Mouse (Mus musculus) c-Kit-negative CD71-positive TER-119-positive erythroid progenitor cells, embryonic 14.5 days (primary cell): Measurements from ENCODE around the gene Sipa1l1.

Experiments used
- DNase-seq: peaks from one replicate; pipeline ENCODE4 v3.0.0-alpha.2; 2013; ENCODE audit warnings: low read depth, low spot score

Sipa1l1 gene

DNA sequence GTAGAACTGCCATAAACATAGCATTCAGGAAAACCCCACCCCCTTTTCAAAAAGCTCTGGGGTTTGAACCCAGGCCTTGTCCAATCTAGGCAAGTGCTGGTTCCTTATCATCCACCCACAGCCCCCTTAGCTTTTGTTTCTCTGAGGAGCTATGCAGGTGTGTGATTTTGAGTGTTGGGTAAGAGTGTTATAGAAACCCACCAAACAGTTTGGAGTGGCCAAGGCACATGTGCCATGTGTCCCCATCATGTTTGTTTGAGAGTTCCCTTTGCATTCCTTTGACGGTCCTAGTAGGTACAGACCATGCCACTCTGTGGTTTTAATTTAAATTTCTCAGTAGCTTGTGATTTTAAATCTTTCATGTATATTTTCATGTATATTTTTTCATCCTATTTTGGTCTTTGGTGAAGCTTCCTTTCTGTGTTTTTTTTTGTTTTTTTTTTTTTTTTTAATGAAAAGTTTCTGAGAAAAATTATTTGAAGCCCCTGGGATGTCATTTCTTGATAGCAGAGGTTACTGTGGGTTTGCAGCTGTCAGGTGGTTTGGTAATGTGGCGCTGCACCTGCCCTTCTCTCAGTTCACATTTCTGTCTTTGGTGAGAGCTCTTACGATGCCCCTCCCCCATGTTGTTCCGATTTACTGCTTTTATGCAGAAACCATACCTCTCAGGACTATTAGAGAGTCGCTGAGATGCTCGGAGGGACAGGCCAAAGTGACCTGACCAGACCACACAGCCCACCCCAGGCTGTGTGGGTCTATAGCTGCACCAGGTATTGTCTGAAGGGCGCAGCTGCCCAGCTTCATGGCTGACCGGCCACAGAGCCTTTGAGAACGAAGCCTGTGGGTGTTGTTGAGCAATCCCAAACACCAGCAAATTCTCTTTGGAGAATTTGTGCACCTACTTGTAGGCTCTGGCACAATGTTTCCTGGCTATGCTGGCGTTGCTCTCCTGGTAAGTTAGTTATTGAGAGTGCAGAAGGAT is 126.1 kb downstream of the Sipa1l1 start:
- no peak for DNase-seq

DNA sequence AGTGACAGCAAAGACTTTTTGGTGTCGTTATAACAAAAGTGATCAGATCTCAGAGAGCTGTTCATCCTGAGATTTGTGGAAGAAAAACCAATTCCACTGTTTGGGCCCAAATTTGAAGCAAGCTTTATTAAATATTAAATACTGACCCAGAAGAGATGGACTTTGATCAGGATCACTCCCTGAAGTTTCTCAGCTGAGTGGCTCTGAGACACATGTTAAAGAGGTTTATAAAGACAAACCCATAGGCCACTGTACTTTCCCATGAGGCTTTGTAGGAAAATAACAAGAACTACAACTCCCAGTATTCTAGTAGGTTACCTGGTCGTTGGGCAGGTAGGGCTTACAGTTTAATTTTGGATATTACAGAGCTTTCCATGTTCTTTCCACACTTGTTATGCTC is 127.2 kb downstream of the Sipa1l1 start:
- no peak for DNase-seq

DNA sequence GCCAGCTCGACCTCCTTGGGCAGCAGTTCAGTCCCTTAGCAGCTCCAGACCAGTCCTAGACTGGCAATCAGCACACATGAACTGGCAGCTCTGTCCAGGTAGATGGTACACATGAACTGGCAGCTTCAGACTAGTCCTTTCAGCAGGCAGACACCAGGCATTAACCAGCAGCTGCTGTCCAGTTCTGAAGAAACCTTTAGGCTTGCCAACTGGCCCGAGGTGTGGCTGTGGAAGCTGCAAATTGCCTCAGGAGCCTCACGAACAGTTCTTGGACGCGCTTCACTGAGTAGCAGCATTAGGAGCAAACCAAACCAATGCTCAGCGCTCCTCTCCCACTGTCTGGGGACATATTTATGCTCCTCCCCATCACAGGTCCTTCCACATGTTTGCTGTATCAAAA is 128.1 kb downstream of the Sipa1l1 start:
- DNase-seq = no peak

DNA sequence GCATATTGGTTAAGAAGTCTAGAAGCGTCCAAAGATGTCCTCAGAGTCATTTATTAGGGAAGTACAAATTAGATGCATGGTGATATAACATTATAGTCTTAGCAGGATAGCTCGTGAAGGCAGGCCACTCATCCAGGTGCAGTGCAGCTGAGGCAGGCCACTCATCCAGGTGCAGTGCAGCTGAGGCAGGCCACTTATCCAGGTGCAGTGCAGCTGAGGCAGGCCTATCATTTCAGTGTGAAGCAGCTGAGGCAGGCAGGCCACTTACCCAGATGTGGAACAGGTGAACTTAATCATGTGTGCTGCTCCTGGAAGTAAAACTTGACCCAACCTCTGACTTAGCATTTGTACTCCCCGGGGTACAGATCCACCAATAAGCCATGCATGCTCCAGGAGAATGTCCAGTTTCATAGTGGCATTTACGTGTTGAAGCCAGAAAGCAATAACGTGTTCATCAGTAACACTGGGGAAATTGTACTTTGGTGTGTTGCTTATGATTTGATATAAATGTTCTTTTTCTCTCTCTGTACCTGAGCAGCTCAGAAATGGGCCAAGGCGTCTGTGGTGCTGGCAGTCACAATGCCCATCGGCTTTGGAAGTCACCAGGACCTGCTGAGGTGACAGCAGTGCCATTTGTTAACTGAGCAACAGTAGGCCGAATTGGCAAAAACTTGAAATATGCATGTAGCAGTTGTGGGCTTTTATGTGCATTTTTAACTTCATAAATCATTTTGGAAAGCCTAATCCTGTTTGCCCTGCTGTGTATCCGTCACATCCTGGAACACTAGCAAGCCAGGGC is 129.7 kb downstream of the Sipa1l1 start:
- DNase-seq = no peak

DNA sequence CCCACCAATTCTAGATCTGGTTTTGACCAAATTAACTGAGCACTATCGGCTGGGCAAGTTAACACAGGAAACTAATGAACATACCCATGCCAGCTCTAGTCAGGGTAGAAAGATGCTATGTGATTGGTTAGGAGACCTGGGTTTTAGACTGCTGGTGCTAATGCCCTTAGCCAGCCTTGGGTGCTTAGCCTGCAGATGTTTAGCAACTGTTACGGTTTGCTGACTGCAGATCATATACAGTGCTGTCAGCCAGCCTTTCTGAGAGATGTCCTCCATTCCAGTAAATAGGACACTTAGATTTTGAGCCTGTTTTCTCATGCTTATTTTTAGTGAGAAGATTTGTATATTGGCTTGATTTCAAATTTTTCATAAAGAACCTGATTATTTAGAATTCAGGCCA is 135.0 kb downstream of the Sipa1l1 start:
- no peak for DNase-seq

DNA sequence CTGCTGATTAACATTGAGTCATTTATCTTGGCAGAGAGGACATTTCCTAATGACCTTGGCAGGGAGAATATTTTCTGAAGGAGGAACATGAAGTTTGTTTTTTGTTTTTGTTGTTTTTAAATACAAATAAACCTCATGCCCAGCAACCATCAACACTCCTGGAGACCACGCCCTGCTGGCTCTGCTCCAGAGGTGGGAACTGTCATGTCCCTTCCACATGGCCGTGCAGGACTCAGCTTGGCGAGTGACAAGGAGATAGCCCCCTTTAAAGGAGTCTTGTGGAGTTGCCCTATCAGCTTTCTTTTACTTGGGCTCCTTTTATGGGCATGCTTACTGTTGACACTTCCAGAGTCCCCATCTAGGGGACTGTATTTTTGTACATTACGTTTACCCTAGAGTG is 136.9 kb downstream of the Sipa1l1 start:
- no peak for DNase-seq

DNA sequence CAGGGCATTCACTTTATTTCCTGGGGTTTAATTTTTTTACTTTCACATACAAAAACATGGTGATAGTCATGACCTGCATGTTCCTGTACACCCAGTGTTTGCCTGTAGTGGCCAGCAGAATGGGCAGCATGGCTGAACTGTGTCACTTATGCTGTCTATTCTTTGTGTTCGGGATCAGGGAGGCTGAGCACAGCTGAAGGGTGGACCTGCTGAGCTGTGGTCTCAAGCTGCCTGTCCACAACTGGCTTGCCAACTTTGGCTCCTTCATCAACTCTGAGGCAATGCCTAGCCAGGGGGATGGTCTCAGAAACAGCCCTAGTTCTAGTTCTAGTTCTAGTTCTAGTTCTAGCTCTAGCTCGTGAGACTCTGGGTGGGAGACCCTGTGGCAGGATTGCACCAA is 142.5 kb downstream of the Sipa1l1 start:
- no peak for DNase-seq

DNA sequence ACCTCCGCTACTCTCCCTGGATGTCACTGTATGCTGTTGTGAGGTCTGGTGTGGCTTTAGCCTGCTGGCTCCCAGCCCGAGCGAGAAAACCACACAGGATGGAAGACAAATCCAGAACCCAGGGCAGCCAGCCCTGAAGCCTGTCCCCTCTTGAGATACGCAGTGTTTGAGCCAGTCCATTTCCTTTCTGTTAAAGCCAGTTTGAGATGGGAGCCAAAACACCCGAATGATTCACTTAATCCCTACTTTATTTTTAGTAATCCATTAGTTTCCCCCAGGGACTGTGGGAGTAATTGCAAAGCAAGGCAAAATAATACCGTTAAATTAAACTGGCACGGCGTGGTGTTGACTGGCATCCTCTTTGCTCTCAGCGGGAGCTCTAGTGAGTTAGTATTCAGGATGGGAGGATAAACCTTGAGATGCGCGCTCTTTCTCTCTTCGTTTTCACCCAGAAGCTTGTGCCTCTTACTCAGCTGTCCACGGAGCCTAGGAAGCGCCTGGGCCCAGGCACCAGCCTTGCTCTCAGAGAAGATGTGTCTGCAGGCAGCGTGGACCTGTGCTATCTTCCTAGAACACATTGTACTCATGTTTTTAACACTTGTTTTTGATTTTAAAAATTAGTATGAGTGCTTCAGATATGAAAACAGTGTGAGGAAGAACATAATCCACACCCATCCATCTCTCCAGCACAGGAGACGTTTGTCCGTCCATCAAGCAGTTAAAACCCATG is 143.1 kb downstream of the Sipa1l1 start:
- no peak for DNase-seq

DNA sequence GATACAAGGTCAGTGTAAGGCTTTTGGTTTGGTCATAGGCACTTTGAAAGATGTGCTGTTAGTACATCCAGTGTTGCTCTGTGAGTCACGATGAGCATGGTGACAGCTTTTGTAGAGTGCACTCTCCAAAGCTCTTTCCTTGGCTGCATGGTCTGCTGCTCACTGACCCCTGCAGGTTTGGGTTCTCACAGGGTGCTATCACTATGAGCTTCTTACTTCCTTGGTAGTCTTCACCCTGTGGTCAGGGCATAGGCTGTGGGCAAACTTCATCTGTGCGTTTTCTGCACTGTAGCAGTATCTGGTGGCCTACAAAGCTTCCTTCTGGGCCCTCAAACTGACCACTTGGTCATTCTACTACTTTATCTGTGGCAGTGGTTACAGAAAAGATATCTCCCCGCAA is 144.0 kb downstream of the Sipa1l1 start:
- DNase-seq = no peak

DNA sequence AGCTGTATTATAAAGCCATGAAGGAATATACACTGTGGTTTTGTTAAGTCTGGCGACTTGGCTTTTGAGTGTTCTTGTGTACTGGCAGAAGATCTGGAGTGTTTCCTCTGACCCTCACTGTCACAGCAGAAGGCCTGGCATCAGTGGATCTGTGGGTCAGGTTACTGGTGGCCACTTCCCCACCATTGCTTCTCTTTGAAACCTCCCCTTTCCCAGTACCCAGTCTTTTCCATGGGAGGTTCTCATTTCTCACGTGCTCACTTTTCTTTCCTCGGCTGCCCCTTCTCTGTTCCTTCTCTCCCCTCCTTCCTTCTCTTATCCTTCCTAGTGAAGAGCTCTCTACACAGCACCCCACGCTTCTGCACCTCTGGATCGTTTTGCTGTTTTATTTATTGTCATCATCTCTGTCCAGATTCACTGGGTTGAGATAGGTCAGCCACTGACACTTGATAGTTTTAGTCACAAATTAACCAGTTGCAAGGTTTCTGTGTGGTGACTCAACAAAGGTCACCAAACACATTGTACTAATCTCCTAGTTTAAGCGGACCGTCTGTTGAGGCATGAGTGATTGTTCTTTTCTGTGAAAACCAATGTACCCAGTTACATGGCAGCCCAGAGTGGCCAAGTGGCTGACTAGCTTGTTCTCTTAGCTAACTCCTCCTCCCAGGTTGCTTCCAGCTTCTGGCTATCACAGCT is 150.5 kb downstream of the Sipa1l1 start:
- no peak for DNase-seq

DNA sequence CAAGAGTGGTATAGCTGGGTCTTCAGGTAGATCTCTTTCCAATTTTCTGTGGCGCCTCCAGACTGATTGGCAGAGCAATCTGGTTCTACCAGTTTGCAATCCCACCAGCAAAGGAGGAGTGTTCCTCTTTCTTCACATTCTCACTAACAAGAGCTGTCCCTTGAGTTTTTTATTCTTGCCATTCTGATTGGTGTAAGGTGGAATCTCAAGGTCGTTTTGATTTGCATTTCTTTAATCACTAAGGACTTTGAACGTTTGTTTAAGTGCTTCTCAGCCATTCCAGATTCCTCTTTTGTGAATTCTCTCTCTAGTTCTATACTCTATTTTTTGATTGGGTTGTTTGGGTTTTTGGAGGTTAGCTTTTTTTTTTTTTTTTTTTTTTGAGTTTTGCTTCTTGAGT is 151.1 kb downstream of the Sipa1l1 start:
- no peak for DNase-seq

DNA sequence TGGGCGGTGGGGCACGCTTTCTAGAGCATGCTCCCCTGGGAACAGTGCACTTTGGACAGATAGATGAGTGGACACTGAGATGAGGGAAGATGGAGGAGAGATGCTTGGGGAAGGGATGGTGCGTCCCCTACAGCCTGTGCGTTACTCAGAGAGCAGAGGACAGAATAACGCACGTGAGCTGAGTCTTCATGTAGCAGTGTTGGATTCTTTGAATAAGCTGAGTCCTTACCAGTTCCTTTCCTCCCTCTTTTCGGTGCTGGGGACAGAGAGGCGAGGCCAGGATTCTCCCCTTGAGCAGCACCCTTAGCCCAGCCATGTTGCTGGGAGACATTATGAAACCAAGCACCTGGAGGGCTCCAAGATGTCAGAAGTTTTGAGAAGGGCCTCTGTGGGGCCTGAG is 152.3 kb downstream of the Sipa1l1 start:
- no peak for DNase-seq

DNA sequence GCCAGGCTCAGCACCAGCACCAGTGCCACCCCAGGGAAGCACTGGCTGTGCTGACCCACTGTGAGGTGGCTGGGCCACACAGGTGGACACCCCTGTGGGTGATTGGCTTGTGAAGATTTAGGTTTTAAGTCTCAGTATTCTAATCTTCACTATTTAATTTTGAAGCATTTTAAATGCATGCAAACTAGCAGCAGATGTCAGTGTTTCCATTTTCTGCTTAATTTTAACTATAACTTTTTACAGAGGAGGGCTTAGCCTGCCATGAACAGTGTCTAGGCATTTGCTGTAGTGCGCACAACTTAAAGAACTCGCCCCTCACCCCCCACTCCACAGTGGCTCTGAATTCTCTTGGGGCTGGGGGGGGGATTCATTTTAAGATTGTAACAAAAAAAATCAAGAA is 152.7 kb downstream of the Sipa1l1 start:
- DNase-seq = no peak

DNA sequence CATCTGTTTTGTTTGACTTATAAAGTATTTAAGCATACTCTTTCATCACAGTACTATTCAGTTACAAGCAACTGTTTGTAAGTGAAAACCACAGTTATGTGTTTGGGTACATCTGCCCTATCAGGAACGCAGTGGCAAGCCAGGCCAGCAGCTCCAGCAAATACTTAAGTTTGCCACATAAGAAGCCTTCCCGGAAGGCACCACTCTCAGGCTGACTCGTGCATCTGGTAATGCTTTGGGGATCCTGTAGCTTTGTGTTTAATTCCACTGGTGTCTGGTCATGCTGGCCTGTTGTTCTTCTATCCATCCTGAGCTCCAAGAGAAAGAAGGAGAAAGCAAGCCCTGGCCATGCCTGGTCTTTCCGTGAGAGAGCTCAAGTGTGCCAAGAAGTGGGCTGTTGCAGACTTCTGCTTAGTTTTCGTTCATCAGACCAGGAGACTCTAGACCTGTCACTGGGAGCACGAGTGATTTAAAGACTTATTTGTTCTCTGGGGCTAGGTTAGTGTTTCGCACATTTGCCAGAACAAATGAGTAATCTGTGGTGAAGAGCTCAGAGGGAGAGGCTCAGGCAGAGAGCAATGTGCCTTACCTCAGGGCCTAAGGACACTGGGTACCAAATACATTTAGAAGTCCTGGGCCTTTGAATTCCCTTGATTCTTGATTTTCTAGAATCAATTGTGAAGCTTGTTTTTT is 153.8 kb downstream of the Sipa1l1 start:
- DNase-seq = no peak

DNA sequence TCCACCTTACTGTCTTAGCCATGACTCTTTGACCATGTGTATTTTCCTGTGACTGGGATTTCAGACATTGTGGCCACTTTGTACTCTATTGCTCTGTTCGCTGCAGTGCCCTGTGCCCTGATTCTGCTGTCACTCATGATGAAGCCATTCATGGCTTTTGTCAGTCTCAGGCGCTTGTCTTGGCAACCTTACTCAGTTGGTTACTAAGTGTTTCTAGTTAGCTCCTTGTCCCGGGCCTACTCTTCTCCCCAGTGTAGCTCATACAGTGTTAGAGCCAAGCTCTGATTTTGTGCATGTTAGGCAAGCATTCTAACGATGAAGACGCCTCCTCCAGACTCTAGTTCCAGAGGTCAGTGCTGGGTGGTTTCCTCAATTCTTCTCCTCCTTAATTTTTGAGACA is 155.5 kb downstream of the Sipa1l1 start:
- no peak for DNase-seq

DNA sequence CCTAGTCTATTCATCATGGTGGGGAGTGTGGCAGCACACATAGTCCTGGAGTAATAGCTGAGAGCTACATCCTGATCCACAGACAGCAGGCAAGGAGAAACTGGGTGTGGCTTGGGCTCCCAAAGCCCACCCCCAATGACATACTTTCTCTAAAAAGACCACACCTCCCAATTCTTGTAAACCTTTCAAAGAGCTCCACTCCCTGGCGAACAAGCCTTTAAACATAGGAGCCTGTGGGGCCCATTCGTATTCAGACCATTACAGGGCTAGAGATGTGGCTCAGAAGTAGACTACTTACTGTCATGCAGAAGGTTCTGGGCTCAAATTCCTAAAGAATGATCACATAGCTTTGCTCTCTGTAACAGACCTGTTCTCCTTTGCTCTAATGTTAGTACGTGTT is 156.4 kb downstream of the Sipa1l1 start:
- no peak for DNase-seq

DNA sequence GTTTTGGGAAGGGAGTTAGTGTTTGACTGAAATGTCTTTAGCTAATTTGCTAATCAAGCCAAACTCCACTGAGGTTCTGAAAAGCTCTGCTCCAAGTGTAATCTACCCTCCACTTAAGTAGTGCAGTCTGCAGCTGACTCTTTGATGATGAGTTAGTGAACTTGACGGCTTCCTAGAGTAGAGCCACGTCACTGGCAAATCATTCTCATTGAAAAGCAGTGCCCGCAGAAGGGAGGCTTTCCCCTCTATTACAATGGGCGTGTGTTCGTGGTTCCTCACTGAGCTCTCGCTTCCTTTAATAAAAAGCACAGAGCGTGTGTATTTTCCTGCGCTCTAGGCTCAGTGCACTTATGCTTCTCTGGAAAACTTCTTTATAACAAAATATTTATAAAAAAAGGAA is 157.3 kb downstream of the Sipa1l1 start:
- DNase-seq = no peak

DNA sequence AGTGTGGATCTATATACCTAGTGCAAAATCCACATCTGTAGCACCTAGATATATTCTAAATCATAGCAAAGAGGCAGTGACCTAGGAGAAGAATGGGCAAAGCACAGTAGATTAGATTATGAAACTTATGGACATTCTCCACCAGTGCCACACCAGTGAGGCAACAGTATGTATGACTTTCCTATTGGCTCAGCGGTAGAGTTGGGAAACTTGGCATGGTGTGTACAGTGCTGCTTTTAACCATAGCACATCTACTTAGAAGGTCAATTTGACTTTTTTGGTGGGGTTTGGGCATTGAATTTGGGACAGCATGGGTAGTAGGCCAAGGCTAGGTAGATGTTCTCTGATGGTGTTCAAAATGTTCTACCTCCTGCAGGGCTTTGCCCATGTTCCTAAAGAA is 159.0 kb downstream of the Sipa1l1 start:
- no peak for DNase-seq

DNA sequence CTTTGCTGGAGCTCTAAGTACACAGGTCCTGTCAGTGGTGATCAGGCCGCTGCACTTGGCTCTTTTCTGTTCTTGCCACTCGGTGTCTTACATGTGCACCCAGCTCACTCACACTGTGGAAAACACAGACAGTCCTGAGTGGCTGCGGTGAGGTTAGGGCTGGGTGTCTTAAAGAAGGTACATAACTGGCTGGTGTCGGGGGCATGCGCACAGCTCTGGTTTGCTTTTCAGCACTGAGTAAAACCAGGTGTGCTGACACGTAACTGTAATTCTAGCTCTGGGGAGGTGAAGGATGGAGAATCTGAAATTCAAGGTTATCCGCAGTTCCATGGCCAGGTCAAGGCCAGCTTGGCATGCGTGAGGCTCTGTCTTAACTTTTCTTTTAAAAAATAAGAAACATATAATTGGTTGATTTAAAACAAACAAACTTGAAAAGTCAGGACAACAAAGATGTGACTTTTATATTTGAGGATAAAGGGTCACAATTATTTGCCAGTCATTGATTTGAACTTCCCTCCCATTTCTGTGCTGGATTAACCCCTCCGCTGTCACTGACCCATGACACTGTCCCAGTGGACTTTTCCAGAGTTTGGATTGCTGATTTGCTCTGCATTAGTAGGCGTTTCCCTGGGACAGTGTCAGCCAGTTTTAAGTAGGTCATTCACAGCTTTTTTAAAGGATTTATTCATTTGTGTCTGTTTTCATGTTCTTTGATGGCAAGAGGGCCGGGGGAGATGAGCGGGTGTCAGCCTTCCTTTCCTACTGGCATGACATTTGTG is 163.9 kb downstream of the Sipa1l1 start:
- DNase-seq = no peak

DNA sequence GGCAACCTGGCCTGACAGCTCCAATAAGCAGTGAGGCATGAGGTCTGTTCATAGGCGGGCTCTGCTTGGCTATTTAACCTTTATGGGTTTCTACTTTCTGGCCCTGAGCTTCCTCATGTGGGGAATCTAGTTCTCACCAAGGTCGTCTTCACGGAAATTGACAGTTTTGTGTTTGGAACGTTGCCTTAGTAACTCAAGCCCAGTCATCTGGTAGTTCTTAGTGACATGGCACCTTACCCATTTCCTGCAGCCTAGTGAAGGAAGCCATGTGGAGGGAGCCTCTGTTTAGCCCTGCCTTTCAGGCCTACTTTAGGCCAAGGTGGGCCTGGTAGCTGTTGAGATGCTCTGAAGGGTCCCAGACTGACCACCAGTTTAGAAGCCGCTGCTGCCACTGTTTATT is 164.9 kb downstream of the Sipa1l1 start:
- DNase-seq = no peak
